Mouse (Mus musculus): ENCODE measurements around the gene Taar4. TPM values are rescaled to one million over a fixed set of nuclear protein-coding genes. Genes with fewer than 3 reads are reported as not detected.

Gene Taar4
- polyA plus RNA-seq, 1 experiment from 2014 or later = not detected

DNA sequence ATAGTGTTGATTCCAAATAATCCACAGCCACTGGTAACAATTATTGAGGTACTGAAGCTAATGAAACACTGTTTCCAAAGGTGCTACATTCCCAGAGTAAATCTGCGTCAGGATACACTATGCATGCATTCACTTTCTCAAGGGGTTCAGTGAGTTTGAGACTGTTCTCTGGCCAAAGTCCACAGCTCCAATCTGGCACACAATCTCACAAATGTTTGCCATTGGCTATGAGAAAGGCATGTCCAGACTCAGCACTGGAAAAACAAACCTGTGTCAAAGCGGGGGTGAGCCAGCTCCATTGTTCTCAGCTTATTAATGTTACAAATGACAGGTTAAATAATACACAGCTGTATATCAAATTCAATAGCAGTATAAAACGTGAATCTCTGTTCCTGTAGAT lies 1.2 kb upstream of the Taar4 start:
- 40% methylated on average over 3 of the region's 3 CpGs for WGBS

GRCm38 (mm10) chr10:23963444-23963843 lies 3.1 kb downstream of the Taar4 start:
- H3K4me1 ChIP-seq (replicated peaks; ENCODE audit: control insufficient read depth, insufficient read depth, low read length) = no peaks in the 10 kb centered on the region
- no peaks in the 10 kb centered on the region for H3K36me3 ChIP-seq (ENCODE audit: control insufficient read depth, insufficient read depth, low read length)
- H3K27ac ChIP-seq (ENCODE audit: low read length) = no peak overlapping the region
- H3K9ac ChIP-seq (ENCODE audit: low read length) = no peak overlapping the region
- no peak overlapping the region for H3K4me2 ChIP-seq (ENCODE audit: low read depth, low read length)
- H3K27me3 ChIP-seq (ENCODE audit: control insufficient read depth, insufficient read depth, low read depth, low read length) = no peaks in the 10 kb centered on the region
- 30% methylated on average over 3 of the region's 3 CpGs for WGBS
- ATAC-seq (ENCODE audit: low read depth) = no peak
- no peak overlapping the region for H3K4me3 ChIP-seq (ENCODE audit: low read length)
- no peaks in the 10 kb centered on the region for H3K9me3 ChIP-seq (ENCODE audit: control insufficient read depth, low read length)

More for the DNA sequence above, 1.2 kb upstream of the Taar4 start:
- no peaks in the 10 kb centered on the region for H3K9me3 ChIP-seq (ENCODE audit: control insufficient read depth, low read length)
- no peaks in the 10 kb centered on the region for H3K27me3 ChIP-seq (ENCODE audit: control insufficient read depth, insufficient read depth, low read depth, low read length)
- H3K4me3 ChIP-seq (ENCODE audit: low read length) = no peak overlapping the region
- H3K4me1 ChIP-seq (replicated peaks; ENCODE audit: control insufficient read depth, insufficient read depth, low read length) = no peaks in the 10 kb centered on the region
- H3K9ac ChIP-seq (ENCODE audit: low read length) = no peak overlapping the region
- no peaks in the 10 kb centered on the region for H3K36me3 ChIP-seq (ENCODE audit: control insufficient read depth, insufficient read depth, low read length)
- ATAC-seq (ENCODE audit: low read depth) = no peak
- no peak overlapping the region for H3K4me2 ChIP-seq (ENCODE audit: low read depth, low read length)
- no peak overlapping the region for H3K27ac ChIP-seq (ENCODE audit: low read length)

- Histone ChIP-seq H3K9me3 (ENCODE audit: control insufficient read depth, low read length) (no peaks in the 10 kb centered on the region), H3K27ac (ENCODE audit: low read length) (no peak overlapping the region), H3K4me3 (ENCODE audit: low read length) (no peak overlapping the region), H3K4me2 (ENCODE audit: low read depth, low read length) (no peak overlapping the region), H3K27me3 (ENCODE audit: control insufficient read depth, insufficient read depth, low read depth, low read length) (no peaks in the 10 kb centered on the region), H3K4me1 (replicated peaks; ENCODE audit: control insufficient read depth, insufficient read depth, low read length) (no peaks in the 10 kb centered on the region), H3K9ac (ENCODE audit: low read length) (no peak overlapping the region), H3K36me3 (ENCODE audit: control insufficient read depth, insufficient read depth, low read length) (no peaks in the 10 kb centered on the region)
- 75% methylated on average over 6 of the region's 6 CpGs for WGBS
- ATAC-seq (ENCODE audit: low read depth) = no peak
Observed at GRCm38 (mm10) chr10:23964921-23965610, 4.8 kb downstream of the Taar4 start.

GRCm38 (mm10) chr10:23970656-23971165 lies 10.4 kb downstream of the Taar4 start, which contains the start of gene Taar5:
Gene Taar5, plus strand, starts transcription at chr10:23970706.
- Histone ChIP-seq H3K27me3 (ENCODE audit: control insufficient read depth, insufficient read depth, low read depth, low read length) (no peaks in the 10 kb centered on the region), H3K4me3 (ENCODE audit: low read length) (no peak within 1 kb of the TSS), H3K9me3 (ENCODE audit: control insufficient read depth, low read length) (no peaks in the 10 kb centered on the region), H3K27ac (ENCODE audit: low read length) (no peak within 1 kb of the TSS), H3K4me2 (ENCODE audit: low read depth, low read length) (no peak within 1 kb of the TSS), H3K4me1 (replicated peaks; ENCODE audit: control insufficient read depth, insufficient read depth, low read length) (no peaks in the 10 kb centered on the region), H3K9ac (ENCODE audit: low read length) (no peak within 1 kb of the TSS), H3K36me3 (ENCODE audit: control insufficient read depth, insufficient read depth, low read length) (no peaks in the 10 kb centered on the region)
- no peak for ATAC-seq (ENCODE audit: low read depth)
- WGBS = 84% methylated on average over 11 of the region's 11 CpGs

DNA sequence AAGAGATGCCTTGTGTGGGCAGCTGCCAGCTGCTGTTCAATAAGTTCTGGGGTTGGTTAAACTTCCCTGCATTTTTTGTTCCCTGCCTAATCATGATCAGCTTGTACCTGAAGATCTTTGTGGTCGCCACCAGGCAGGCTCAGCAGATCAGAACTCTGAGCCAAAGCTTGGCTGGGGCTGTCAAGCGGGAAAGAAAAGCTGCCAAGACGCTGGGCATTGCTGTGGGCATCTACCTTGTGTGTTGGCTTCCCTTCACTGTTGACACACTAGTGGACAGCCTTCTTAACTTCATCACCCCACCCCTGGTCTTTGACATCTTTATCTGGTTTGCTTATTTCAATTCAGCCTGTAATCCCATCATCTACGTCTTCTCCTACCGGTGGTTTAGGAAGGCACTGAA lies 11.0 kb downstream of the Taar4 start:
- no peak overlapping the region for H3K4me2 ChIP-seq (ENCODE audit: low read depth, low read length)
- 80% methylated on average over 5 of the region's 5 CpGs for WGBS
- no peaks in the 10 kb centered on the region for H3K9me3 ChIP-seq (ENCODE audit: control insufficient read depth, low read length)
- ATAC-seq (ENCODE audit: low read depth) = no peak
- no peaks in the 10 kb centered on the region for H3K4me1 ChIP-seq (replicated peaks; ENCODE audit: control insufficient read depth, insufficient read depth, low read length)
- H3K36me3 ChIP-seq (ENCODE audit: control insufficient read depth, insufficient read depth, low read length) = no peaks in the 10 kb centered on the region
- H3K27me3 ChIP-seq (ENCODE audit: control insufficient read depth, insufficient read depth, low read depth, low read length) = no peaks in the 10 kb centered on the region
- no peak overlapping the region for H3K4me3 ChIP-seq (ENCODE audit: low read length)
- H3K9ac ChIP-seq (ENCODE audit: low read length) = no peak overlapping the region
- H3K27ac ChIP-seq (ENCODE audit: low read length) = no peak overlapping the region

DNA sequence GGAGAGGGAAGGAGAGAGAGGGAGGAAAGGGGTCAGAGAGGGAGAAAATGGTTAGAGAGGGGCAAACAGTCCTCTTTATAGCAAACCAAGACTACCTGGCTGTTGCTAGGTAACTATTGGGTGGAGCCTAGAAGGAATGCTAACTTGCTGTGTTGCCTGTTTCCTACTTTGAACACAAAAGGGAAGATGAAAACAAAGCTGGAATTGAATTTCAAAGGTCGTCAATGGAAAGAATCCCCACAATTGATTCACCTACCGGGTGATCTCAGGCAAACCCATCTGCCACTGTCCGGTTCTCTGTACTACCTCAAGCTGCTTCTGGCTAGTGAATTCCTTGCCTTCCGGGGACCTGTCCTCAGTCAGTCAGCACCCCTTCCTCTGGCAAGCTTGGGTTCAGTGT lies 17.7 kb downstream of the Taar4 start:
- H3K9me3 ChIP-seq (ENCODE audit: control insufficient read depth, low read length) = no peaks in the 10 kb centered on the region
- H3K36me3 ChIP-seq (ENCODE audit: control insufficient read depth, insufficient read depth, low read length) = no peaks in the 10 kb centered on the region
- no peaks in the 10 kb centered on the region for H3K4me1 ChIP-seq (replicated peaks; ENCODE audit: control insufficient read depth, insufficient read depth, low read length)
- no peak overlapping the region for H3K4me2 ChIP-seq (ENCODE audit: low read depth, low read length)
- no peak overlapping the region for H3K4me3 ChIP-seq (ENCODE audit: low read length)
- H3K27me3 ChIP-seq (ENCODE audit: control insufficient read depth, insufficient read depth, low read depth, low read length) = no peaks in the 10 kb centered on the region
- H3K9ac ChIP-seq (ENCODE audit: low read length) = no peak overlapping the region
- WGBS = 54% methylated on average over 4 of the region's 4 CpGs
- H3K27ac ChIP-seq (ENCODE audit: low read length) = no peak overlapping the region
- no peak for ATAC-seq (ENCODE audit: low read depth)

GRCm38 (mm10) chr10:23978901-23979705 lies 18.8 kb downstream of the Taar4 start:
- peak; percentile 54 for ATAC-seq (ENCODE audit: low read depth)
- WGBS = 34% methylated on average over 15 of the region's 16 CpGs

DNA sequence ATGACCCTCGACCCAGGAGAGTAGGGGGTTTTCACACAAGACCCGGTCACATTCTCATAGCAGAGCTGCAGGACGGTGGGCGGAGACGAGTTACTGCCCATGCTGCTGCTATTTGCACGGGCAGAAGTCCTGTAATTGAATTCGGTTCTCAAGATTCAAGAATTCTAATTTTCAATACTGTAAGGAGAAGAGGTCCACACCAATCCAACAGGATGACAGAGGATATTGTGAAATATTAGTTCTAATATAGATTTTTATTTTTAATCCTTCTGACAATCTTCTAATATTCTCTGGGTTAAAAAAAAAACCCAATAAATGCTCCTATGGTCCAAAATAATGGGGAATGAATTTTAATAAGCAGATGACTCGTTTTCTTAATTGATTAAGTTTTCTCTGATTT lies 25.3 kb downstream of the Taar4 start, which contains the start of gene Taar6:
Gene Taar6 (minus strand): TSS at position 101 of the 400 bp plus-strand sequence.
- H3K27ac ChIP-seq (ENCODE audit: low read length) = no peak within 1 kb of the TSS
- 65% methylated on average over 8 of the region's 8 CpGs for WGBS

More at GRCm38 (mm10) chr10:23978901-23979705, 18.8 kb downstream of the Taar4 start:
- H3K27ac ChIP-seq (ENCODE audit: low read length) = no peak overlapping the region
- H3K9ac ChIP-seq (ENCODE audit: low read length) = no peak overlapping the region
- H3K4me2 ChIP-seq (ENCODE audit: low read depth, low read length) = no peak overlapping the region
- H3K4me3 ChIP-seq (ENCODE audit: low read length) = no peak overlapping the region
- H3K36me3 ChIP-seq (ENCODE audit: control insufficient read depth, insufficient read depth, low read length) = no peaks in the 10 kb centered on the region
- no peaks in the 10 kb centered on the region for H3K27me3 ChIP-seq (ENCODE audit: control insufficient read depth, insufficient read depth, low read depth, low read length)
- no peaks in the 10 kb centered on the region for H3K4me1 ChIP-seq (replicated peaks; ENCODE audit: control insufficient read depth, insufficient read depth, low read length)
- no peaks in the 10 kb centered on the region for H3K9me3 ChIP-seq (ENCODE audit: control insufficient read depth, low read length)

DNA sequence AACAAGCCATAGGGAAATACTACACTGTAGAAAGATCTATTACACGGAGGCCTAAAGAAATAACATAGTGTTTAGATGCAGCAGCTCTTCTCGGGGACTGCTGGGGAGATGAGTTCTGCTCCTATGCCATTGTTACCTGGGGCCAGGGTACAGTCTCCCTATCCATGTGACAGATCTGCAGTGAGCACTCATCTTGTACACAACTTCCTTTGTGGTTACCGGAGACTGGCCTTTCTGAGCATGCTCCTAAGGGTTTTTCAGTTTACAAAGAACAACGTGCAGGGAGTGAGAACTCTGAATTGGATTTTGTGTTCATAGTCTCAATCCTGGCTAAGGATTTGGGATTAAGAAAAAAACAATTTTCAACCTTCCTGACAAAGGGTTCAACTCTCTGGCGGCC lies 26.1 kb downstream of the Taar4 start:
- WGBS = 81% methylated on average over 5 of the region's 5 CpGs
- no peak for ATAC-seq (ENCODE audit: low read depth)
- H3K27ac ChIP-seq (ENCODE audit: low read length) = no peak overlapping the region

More for the DNA sequence above, 25.3 kb downstream of the Taar4 start, which contains the start of gene Taar6:
- Histone ChIP-seq H3K9ac (ENCODE audit: low read length) (no peak within 1 kb of the TSS), H3K4me1 (replicated peaks; ENCODE audit: control insufficient read depth, insufficient read depth, low read length) (no peaks in the 10 kb centered on the region), H3K36me3 (ENCODE audit: control insufficient read depth, insufficient read depth, low read length) (no peaks in the 10 kb centered on the region), H3K9me3 (ENCODE audit: control insufficient read depth, low read length) (no peaks in the 10 kb centered on the region), H3K27me3 (ENCODE audit: control insufficient read depth, insufficient read depth, low read depth, low read length) (no peaks in the 10 kb centered on the region), H3K4me2 (ENCODE audit: low read depth, low read length) (no peak within 1 kb of the TSS), H3K4me3 (ENCODE audit: low read length) (no peak within 1 kb of the TSS)
- no peak for ATAC-seq (ENCODE audit: low read depth)

More for the DNA sequence above, 26.1 kb downstream of the Taar4 start:
- Histone ChIP-seq H3K9ac (ENCODE audit: low read length) (no peak overlapping the region), H3K27me3 (ENCODE audit: control insufficient read depth, insufficient read depth, low read depth, low read length) (no peaks in the 10 kb centered on the region), H3K4me2 (ENCODE audit: low read depth, low read length) (no peak overlapping the region), H3K4me1 (replicated peaks; ENCODE audit: control insufficient read depth, insufficient read depth, low read length) (no peaks in the 10 kb centered on the region), H3K36me3 (ENCODE audit: control insufficient read depth, insufficient read depth, low read length) (no peaks in the 10 kb centered on the region), H3K4me3 (ENCODE audit: low read length) (no peak overlapping the region), H3K9me3 (ENCODE audit: control insufficient read depth, low read length) (no peaks in the 10 kb centered on the region)
